Mouse (Mus musculus) heart, adult 2 months (tissue): ENCODE results near the gene Msi2.
A peak's percentile ranks its signal among the peaks of the same experiment; 100 is the strongest.

Experiments used
- CTCF ChIP-seq: fragments of 200-600 bp; IDR thresholded peaks from 2 replicates; pipeline ENCODE4 v1.8.1; 2022; ENCODE audit warnings: antibody characterized with exemption, mild to moderate bottlenecking, moderate library complexity
- EP300 ChIP-seq: fragments of 200-500 bp; IDR thresholded peaks from 2 replicates; pipeline ENCODE4 v1.6.1; 2011; ENCODE audit warnings: low read depth, low read length, control low read depth; ENCODE audit not compliant: insufficient read depth
- POLR2A ChIP-seq: fragments of 200-500 bp; IDR thresholded peaks from 2 replicates; pipeline ENCODE4 v1.6.1; 2011; ENCODE audit warnings: mild to moderate bottlenecking, low read depth, low read length, control low read depth; ENCODE audit not compliant: insufficient read depth

DNA sequence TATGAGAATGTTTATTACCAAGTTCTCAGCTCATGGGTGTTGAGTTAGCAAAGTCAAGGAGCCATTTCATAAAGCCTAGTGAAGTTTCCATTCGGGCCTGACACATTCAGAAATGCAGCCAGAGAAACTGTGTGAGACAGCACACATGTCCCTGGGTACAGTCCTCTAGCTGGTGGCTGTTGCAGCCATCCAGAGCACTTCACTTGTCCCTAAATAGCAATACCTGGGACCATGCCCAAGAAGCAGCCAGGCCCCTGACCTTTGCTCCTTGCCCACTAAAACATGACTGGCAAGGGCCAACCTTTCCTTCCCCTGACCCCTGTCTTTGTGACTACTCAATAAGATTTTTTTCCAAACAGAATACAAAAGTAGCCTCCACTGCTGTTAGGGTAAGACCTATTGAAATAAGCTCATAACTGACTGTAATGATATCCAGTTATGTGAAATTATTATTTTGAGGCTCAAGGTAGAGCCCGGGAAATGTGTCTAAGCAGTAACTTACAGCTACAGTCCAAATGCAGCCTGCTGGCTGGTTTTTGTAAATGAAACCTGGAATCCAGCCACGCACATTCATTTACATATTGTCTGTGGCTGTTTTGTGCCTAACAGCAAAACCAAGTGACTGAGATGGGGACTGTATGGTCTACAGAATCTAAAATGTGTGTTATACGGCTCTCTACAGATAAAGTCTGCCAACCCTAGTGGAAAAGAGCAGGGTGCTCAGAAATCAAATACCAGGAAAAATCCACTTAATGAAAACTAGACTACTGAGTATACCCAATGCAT, 143.5 kb downstream of the Msi2 start:
- TF ChIP-seq CTCF, result no peak
- no peak for TF ChIP-seq POLR2A
- peak; percentile 65; the same call in 1 of the 2 replicates for TF ChIP-seq EP300
